Mouse (Mus musculus) heart, adult 2 months (tissue): ENCODE data around the gene Gm47996. TPM values are rescaled to one million over a fixed set of nuclear protein-coding genes. Genes with fewer than 3 reads are reported as not detected.
"Not testable (repeated sequence)": the region's sequence is repeated elsewhere in the genome, so short reads cannot be mapped to it uniquely, and the experiment has no call there.

ENCODE experiments used
- DNase-seq, 2 experiments: peaks; one replicate each; pipeline ENCODE4 v3.0.0; 2021
- H3K27ac ChIP-seq: fragments of 200-600 bp; 2 replicates; pipeline ENCODE4 v1.8.1; 2022
- H3K27me3 ChIP-seq: fragments of 200-500 bp; 2 replicates; pipeline ENCODE4 v1.6.1; 2012; ENCODE audit warnings: mild to moderate bottlenecking, low read length, inconsistent platforms, mixed read lengths; ENCODE audit not compliant: control insufficient read depth, insufficient read depth
- H3K36me3 ChIP-seq: fragments of 200-500 bp; 2 replicates; pipeline ENCODE4 v1.6.1; 2012; ENCODE audit warnings: low read length, inconsistent platforms; ENCODE audit not compliant: control insufficient read depth, insufficient read depth
- H3K4me1 ChIP-seq: fragments of 200-500 bp; 2 replicates; pipeline ENCODE4 v1.6.1; 2011; ENCODE audit warnings: low read length; ENCODE audit not compliant: control insufficient read depth, insufficient read depth
- H3K4me3 ChIP-seq: fragments of 200-600 bp; 2 replicates; pipeline ENCODE4 v1.8.1; 2022
- H3K79me2 ChIP-seq: fragments of 200-500 bp; replicated peaks from 2 replicates; pipeline ENCODE4 v1.6.1; 2012; ENCODE audit warnings: mild to moderate bottlenecking, inconsistent platforms, low read length, moderate library complexity, mixed read lengths; ENCODE audit not compliant: control insufficient read depth, insufficient read depth
- H3K9ac ChIP-seq: fragments of 200-500 bp; 2 replicates; pipeline ENCODE4 v1.6.1; 2012; ENCODE audit warnings: low read depth, mild to moderate bottlenecking, control low read depth, inconsistent platforms, low read length, mixed read lengths
- CTCF ChIP-seq: fragments of 200-600 bp; IDR thresholded peaks from 2 replicates; pipeline ENCODE4 v1.8.1; 2022; ENCODE audit warnings: antibody characterized with exemption, mild to moderate bottlenecking, moderate library complexity
- EP300 ChIP-seq: fragments of 200-500 bp; IDR thresholded peaks from 2 replicates; pipeline ENCODE4 v1.6.1; 2011; ENCODE audit warnings: low read depth, low read length, control low read depth; ENCODE audit not compliant: insufficient read depth
- POLR2A ChIP-seq: fragments of 200-500 bp; IDR thresholded peaks from 2 replicates; pipeline ENCODE4 v1.6.1; 2011; ENCODE audit warnings: mild to moderate bottlenecking, low read depth, low read length, control low read depth; ENCODE audit not compliant: insufficient read depth
- WGBS: fragments of 180-500 bp; shearing (Covaris S2); methylation state at CpG from one replicate; pipeline ENCODE4 v1.1.7; 2018; 5-methylcytosine and 5-hydroxymethylcytosine counted together
- intact Hi-C: fragments of 180-260 bp; cut with DNase I; formaldehyde crosslinking; loops from one replicate; pipeline ENCODE4 v1.15.1; 2025
- polyA plus RNA-seq: library from polyadenylated mRNA; depleted of rRNA; stranded (reverse); fragments of >200 nt; gene quantifications from 2 replicates; pipeline ENCODE4 v1.2.3, GENCODE M21; 2012
- total RNA-seq, 2 experiments: library from RNA; stranded (reverse); gene quantifications; 2 replicates each; pipeline ENCODE4 v1.2.3; 2021

Gene Gm47996
- total and polyA plus RNA-seq, 3 experiments, result not detected

GRCm38 (mm10) chr1:151208944-151209343, 987 bp upstream of the Gm47996 start:
- intact Hi-C loops, H3K4me1 ChIP-seq: not testable (repeated sequence)

GRCm38 (mm10) chr1:151211666-151212065, 1.7 kb downstream of the Gm47996 start:
- H3K27ac ChIP-seq, DNase-seq, H3K9ac ChIP-seq, H3K36me3 ChIP-seq, H3K79me2 ChIP-seq, H3K27me3 ChIP-seq, intact Hi-C loops, H3K4me3 ChIP-seq, H3K4me1 ChIP-seq: not testable (repeated sequence)
- WGBS, result 73% methylated on average over 5 of the region's 5 CpGs

More at GRCm38 (mm10) chr1:151208944-151209343, 987 bp upstream of the Gm47996 start:
- H3K79me2 ChIP-seq, H3K27me3 ChIP-seq, H3K27ac ChIP-seq, H3K4me3 ChIP-seq, H3K9ac ChIP-seq, DNase-seq, H3K36me3 ChIP-seq: not testable (repeated sequence)

- 73% methylated on average over 2 of the region's 2 CpGs for WGBS
- TF ChIP-seq POLR2A (no peak), CTCF (no peak), EP300 (no peak)
- intact Hi-C loops, result no loop called here
These were observed 4.9 kb downstream of the Gm47996 start for GRCm38 (mm10) chr1:151214862-151215261.

GRCm38 (mm10) chr1:151215985-151216384, 6.1 kb downstream of the Gm47996 start:
- Histone ChIP-seq H3K27me3 (no peaks in the 10 kb centered on the region), H3K9ac (no peak overlapping the region), H3K27ac (no peak overlapping the region), H3K4me3 (no peak overlapping the region), H3K4me1 (no peaks in the 10 kb centered on the region), H3K36me3 (no peaks in the 10 kb centered on the region), H3K79me2 (no peaks in the 10 kb centered on the region)
- intact Hi-C loops, result no loop called here
- 63% methylated on average over 1 of the region's 1 CpGs for WGBS
- TF ChIP-seq POLR2A, result no peak
- no peak for TF ChIP-seq CTCF
- no peak for TF ChIP-seq EP300
- DNase-seq, result no peak

More at GRCm38 (mm10) chr1:151214862-151215261, 4.9 kb downstream of the Gm47996 start:
- no peak overlapping the region for H3K9ac ChIP-seq
- no peaks in the 10 kb centered on the region for H3K4me1 ChIP-seq
- H3K4me3 ChIP-seq, result no peak overlapping the region
- H3K79me2 ChIP-seq, result no peaks in the 10 kb centered on the region
- no peak overlapping the region for H3K27ac ChIP-seq
- no peak for DNase-seq
- no peaks in the 10 kb centered on the region for H3K36me3 ChIP-seq
- no peaks in the 10 kb centered on the region for H3K27me3 ChIP-seq

GRCm38 (mm10) chr1:151216417-151216816, 6.5 kb downstream of the Gm47996 start:
- intact Hi-C loops, result no loop called here
- no peaks in the 10 kb centered on the region for H3K79me2 ChIP-seq
- H3K4me3 ChIP-seq, result no peak overlapping the region
- H3K36me3 ChIP-seq, result no peaks in the 10 kb centered on the region
- WGBS, result 84% methylated on average over 3 of the region's 3 CpGs
- H3K9ac ChIP-seq, result no peak overlapping the region
- no peaks in the 10 kb centered on the region for H3K27me3 ChIP-seq
- TF ChIP-seq EP300 (no peak), CTCF (no peak), POLR2A (no peak)
- no peak overlapping the region for H3K27ac ChIP-seq
- no peaks in the 10 kb centered on the region for H3K4me1 ChIP-seq
- no peak for DNase-seq

- H3K9ac ChIP-seq, result no peak overlapping the region
- H3K36me3 ChIP-seq, result no peaks in the 10 kb centered on the region
- H3K4me3 ChIP-seq, result no peak overlapping the region
- intact Hi-C loops, result no loop called here
- H3K4me1 ChIP-seq, result no peaks in the 10 kb centered on the region
- WGBS, result 94% methylated on average over 5 of the region's 5 CpGs
- DNase-seq, result no peak
- no peak for TF ChIP-seq POLR2A
- no peak for TF ChIP-seq EP300
- no peaks in the 10 kb centered on the region for H3K27me3 ChIP-seq
- no peak overlapping the region for H3K27ac ChIP-seq
- no peaks in the 10 kb centered on the region for H3K79me2 ChIP-seq
These were observed 9.1 kb downstream of the Gm47996 start for GRCm38 (mm10) chr1:151219045-151219444.

GRCm38 (mm10) chr1:151220098-151220497, 10.2 kb downstream of the Gm47996 start:
- DNase-seq, result no peak
- no peaks in the 10 kb centered on the region for H3K4me1 ChIP-seq
- intact Hi-C loops, result no loop called here
- no peaks in the 10 kb centered on the region for H3K36me3 ChIP-seq
- no peaks in the 10 kb centered on the region for H3K79me2 ChIP-seq
- no peak overlapping the region for H3K27ac ChIP-seq
- H3K9ac ChIP-seq, result no peak overlapping the region
- TF ChIP-seq CTCF (no peak), EP300 (no peak), POLR2A (no peak)
- WGBS, result 78% methylated on average over 7 of the region's 7 CpGs
- no peak overlapping the region for H3K4me3 ChIP-seq
- H3K27me3 ChIP-seq, result no peaks in the 10 kb centered on the region
